Mouse (Mus musculus) embryonic facial prominence, embryonic 10.5 days (tissue): ENCODE data around the gene 9230113P08Rik. TPM values are rescaled to one million over a fixed set of nuclear protein-coding genes. Genes with fewer than 3 reads are reported as not detected.
"Not testable (repeated sequence)": the region's sequence is repeated elsewhere in the genome, so short reads cannot be mapped to it uniquely, and the experiment has no call there.

Experiments used
- DNase-seq: peaks from one replicate; pipeline ENCODE4 v3.0.0-alpha.2; 2017; ENCODE audit warnings: low spot score
- H3K27ac ChIP-seq: fragments of 300-500 bp; sonication (generic); replicated peaks from 2 replicates; pipeline ENCODE4 v1.5.1; 2016; ENCODE audit warnings: mild to moderate bottlenecking
- H3K27me3 ChIP-seq: fragments of 300-500 bp; sonication (generic); replicated peaks from 2 replicates; pipeline ENCODE4 v1.6.1; 2016; ENCODE audit warnings: low read depth, mild to moderate bottlenecking; ENCODE audit not compliant: poor library complexity, severe bottlenecking
- H3K36me3 ChIP-seq: fragments of 300-500 bp; sonication (generic); replicated peaks from 2 replicates; pipeline ENCODE4 v1.6.1; 2016; ENCODE audit warnings: mild to moderate bottlenecking, moderate library complexity
- H3K4me1 ChIP-seq: fragments of 300-500 bp; sonication (generic); 2 replicates; pipeline ENCODE4 v1.6.1; 2016
- H3K4me3 ChIP-seq: fragments of 300-500 bp; sonication (generic); 2 replicates; pipeline ENCODE4 v1.5.1; 2016; ENCODE audit warnings: mild to moderate bottlenecking, moderate library complexity
- H3K9me3 ChIP-seq: fragments of 300-500 bp; sonication (generic); 2 replicates; pipeline ENCODE4 v1.6.1; 2016; ENCODE audit warnings: mild to moderate bottlenecking
- WGBS: fragments of 180-500 bp; shearing (Covaris S2); methylation state at CpG from one replicate; pipeline ENCODE4 v1.1.7; 2016; 5-methylcytosine and 5-hydroxymethylcytosine counted together
- polyA plus RNA-seq: library from polyadenylated mRNA; unstranded; fragments of >200 nt; fragmentation: Nextera tagmentation; extraction: Ambion mirVana; gene quantifications from 2 replicates; pipeline ENCODE4 v1.2.1, GENCODE M21; 2016

Gene 9230113P08Rik
- polyA plus RNA-seq, result not detected in 2 replicates

DNA sequence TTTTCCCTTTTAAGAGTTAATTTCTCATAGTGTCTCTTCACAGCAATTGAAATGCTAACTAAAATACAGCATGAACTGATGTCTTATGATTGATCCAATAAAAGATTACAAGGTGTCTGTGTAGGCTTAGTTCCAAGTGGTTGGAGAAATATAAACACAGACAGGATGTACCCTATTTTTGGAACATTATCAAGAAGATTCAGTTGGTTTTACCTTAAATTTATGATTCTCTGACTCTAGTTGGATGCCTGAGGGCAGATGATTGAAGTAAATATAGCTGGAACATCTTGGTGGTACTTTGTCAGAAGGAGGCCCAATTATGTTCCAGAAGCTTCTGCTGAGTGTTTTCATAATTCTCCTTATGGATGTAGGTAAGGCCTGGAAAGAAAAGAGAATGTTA is at the start of gene 9230113P08Rik:
Gene 9230113P08Rik (plus strand): TSS at position 301 of the 400 bp plus-strand sequence.
- H3K27ac ChIP-seq, DNase-seq, H3K36me3 ChIP-seq, H3K4me1 ChIP-seq, H3K27me3 ChIP-seq, H3K4me3 ChIP-seq: not testable (repeated sequence)
- peaks cover 22% of the 10 kb centered on the region for H3K9me3 ChIP-seq

GRCm38 (mm10) chr9:35893112-35893511 is 15.1 kb upstream of the 9230113P08Rik start:
- DNase-seq, H3K36me3 ChIP-seq, H3K9me3 ChIP-seq, H3K4me3 ChIP-seq, H3K27me3 ChIP-seq, H3K4me1 ChIP-seq, H3K27ac ChIP-seq: not testable (repeated sequence)
- WGBS, result 62% methylated on average over 1 of the region's 1 CpGs

GRCm38 (mm10) chr9:35904494-35904893 is 3.7 kb upstream of the 9230113P08Rik start:
- Histone ChIP-seq H3K4me3 (no peak overlapping the region), H3K27ac (no peak overlapping the region), H3K9me3 (peaks cover 25% of the 10 kb centered on the region), H3K4me1 (no peaks in the 10 kb centered on the region), H3K36me3 (no peaks in the 10 kb centered on the region), H3K27me3 (no peaks in the 10 kb centered on the region)
- 77% methylated on average over 2 of the region's 2 CpGs for WGBS
- no peak for DNase-seq

DNA sequence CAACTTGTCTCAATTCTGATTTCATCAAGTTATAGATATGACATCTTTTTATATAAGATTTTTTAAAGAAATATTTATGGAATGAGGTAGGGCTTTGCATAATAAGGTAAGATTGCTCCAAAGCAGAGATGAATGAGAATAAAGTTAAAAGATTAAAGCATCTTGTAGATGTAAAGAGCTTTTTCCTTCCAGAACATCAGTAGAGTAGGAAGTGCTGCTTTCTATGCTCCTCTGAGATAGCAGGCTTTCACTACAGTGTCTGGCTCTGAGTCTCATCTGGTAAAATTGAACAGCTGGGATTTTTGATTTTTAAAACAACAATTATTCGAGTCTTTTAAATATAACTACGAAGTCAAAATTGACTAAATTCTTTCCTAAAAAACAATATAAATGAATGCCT is 22.6 kb downstream of the 9230113P08Rik start:
- H3K27ac ChIP-seq, result no peak overlapping the region
- no peak for DNase-seq
- WGBS, result 78% methylated on average over 2 of the region's 2 CpGs
- no peaks in the 10 kb centered on the region for H3K36me3 ChIP-seq
- H3K27me3 ChIP-seq, result no peaks in the 10 kb centered on the region
- no peak overlapping the region for H3K4me3 ChIP-seq
- H3K9me3 ChIP-seq, result peaks cover 7% of the 10 kb centered on the region; the same call in 1 of the 2 replicates
- no peaks in the 10 kb centered on the region for H3K4me1 ChIP-seq

Other genes starting within 250 kb of the 9230113P08Rik start
- 0.16 TPM in 1 of 2 replicates, not detected in the other for gene Pate1, start 221.0 kb upstream of the 9230113P08Rik start, polyA plus RNA-seq
- gene Gm17677, start 167.4 kb upstream of the 9230113P08Rik start, polyA plus RNA-seq, result not detected in 2 replicates
- gene Gm17727, start 130.3 kb upstream of the 9230113P08Rik start, polyA plus RNA-seq, result not detected in 2 replicates
- gene Gm27235, start 118.3 kb upstream of the 9230113P08Rik start, polyA plus RNA-seq, result not detected in 2 replicates
- gene D730048I06Rik, start 118.3 kb upstream of the 9230113P08Rik start, polyA plus RNA-seq, result not detected in 2 replicates
- not detected in 2 replicates for gene 9230110F15Rik, start 64.3 kb upstream of the 9230113P08Rik start, polyA plus RNA-seq
- not detected in 2 replicates for gene Gm5916, start 220.4 kb downstream of the 9230113P08Rik start, polyA plus RNA-seq